Mouse (Mus musculus): Measurements from ENCODE around the gene Usp21. TPM values are rescaled to one million over a fixed set of nuclear protein-coding genes. Genes with fewer than 3 reads are reported as not detected.
A peak's percentile ranks its signal among the peaks of the same experiment; 100 is the strongest.

The Usp21 gene
- polyA plus RNA-seq, 1 experiment: 60.0 TPM

DNA sequence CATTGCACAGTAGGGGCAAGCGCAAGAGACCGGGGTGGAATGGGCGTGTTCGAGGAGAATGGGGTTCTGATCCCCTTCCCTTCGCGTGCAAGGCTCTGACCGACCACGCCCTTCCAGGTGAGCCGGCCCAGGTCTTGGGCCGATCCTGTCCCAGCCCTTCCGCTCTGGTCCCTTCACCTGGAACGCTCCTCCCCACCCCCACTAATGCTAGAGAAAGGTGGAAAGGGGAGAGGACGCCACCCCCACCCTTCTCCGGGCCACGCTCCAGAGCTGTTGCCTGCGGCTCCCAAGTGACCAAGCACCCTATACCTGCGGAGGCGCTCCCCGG lies 17.3 kb downstream of the Usp21 start:
- no peak for TF ChIP-seq POLR2A (IDR thresholded peaks at IDR 0.05; ENCODE audit: borderline replicate concordance, control insufficient read depth, low read depth, low read length)
- TF ChIP-seq CTCF (IDR thresholded peaks at IDR 0.05; ENCODE audit: control insufficient read depth, insufficient read depth, low read length): no peak
- Histone ChIP-seq H3K4me1 (ENCODE audit: control insufficient read depth, insufficient read depth, low read length) (peaks cover 2% of the 10 kb centered on the region; the same call in 1 of the 2 replicates), H3K4me3 (replicated peaks; ENCODE audit: control insufficient read depth, low read depth, low read length) (peak overlapping the region; percentile 95), H3K27ac (ENCODE audit: control insufficient read depth, insufficient read depth, low read depth, low read length, poor library complexity) (peak overlapping the region; percentile 78)
- 2% methylated on average over 19 of the region's 19 CpGs for WGBS

DNA sequence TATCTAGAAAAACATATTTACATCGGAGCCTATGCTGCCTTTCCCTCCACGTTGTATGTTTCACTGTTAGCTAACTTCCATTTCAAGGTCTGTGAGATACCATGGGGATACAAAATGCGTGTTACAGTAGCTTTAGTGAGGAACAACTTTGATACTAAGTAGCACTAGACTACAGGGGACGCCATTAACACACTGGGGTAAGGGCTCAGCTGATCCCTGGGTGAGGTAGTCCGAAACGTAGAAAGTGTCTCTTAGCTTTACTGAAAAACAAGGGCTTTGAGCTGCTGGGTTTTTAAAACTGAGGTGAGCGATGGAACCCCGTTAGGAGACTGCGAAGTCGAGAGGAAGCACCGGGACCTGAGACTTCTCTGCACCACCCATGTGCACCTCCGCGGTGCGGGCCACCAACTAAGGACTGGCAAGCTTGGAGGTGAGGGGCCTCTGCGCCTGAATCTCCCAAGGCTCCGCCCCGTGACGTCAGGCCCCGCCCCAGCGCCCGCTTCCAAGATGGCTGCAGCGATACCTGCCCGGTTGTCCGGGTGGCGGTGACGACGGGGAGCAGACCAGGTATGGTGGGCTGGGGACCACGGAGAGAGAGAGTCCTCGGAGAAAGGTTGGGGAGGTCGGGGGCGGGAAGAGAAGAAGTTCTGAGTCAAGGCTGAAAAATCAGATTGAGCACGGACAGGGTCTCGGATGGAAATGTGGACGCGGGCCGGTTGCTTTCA lies 17.8 kb downstream of the Usp21 start, which contains the start of gene B4galt3:
Gene B4galt3 (plus strand): TSS at position 481 of the 725 bp plus-strand sequence.
- Histone ChIP-seq H3K27ac (ENCODE audit: control insufficient read depth, insufficient read depth, low read depth, low read length, poor library complexity) (peak within 1 kb of the TSS; percentile 78), H3K4me1 (ENCODE audit: control insufficient read depth, insufficient read depth, low read length) (peaks cover 2% of the 10 kb centered on the region; the same call in 1 of the 2 replicates), H3K4me3 (replicated peaks; ENCODE audit: control insufficient read depth, low read depth, low read length) (peak within 1 kb of the TSS; percentile 95)
- WGBS: 5% methylated on average over 36 of the region's 36 CpGs
- peak; percentile 99 for TF ChIP-seq POLR2A (IDR thresholded peaks at IDR 0.05; ENCODE audit: borderline replicate concordance, control insufficient read depth, low read depth, low read length)
- no peak for TF ChIP-seq CTCF (IDR thresholded peaks at IDR 0.05; ENCODE audit: control insufficient read depth, insufficient read depth, low read length)

DNA sequence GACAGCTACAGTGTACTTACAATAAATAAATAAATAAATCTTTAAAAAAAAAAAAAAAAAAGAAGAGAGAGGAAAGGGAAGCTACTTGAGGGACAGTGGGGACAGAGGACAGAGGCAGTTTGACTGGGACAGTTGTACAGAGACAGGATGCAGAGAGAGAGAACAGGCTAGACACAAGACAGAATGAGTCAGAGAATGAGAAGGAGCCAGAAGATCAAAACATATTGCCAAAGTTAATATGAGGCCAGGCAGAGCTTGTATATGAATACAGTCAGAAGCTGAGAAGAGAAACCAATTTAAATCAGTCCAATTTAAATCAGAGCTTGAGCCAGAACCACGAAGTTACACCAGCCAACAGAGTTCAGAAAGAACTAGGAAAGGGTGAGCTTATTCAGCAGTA lies 19.4 kb downstream of the Usp21 start:
- Histone ChIP-seq H3K27ac (ENCODE audit: control insufficient read depth, insufficient read depth, low read depth, low read length, poor library complexity) (no peak overlapping the region), H3K4me3 (replicated peaks; ENCODE audit: control insufficient read depth, low read depth, low read length) (no peak overlapping the region), H3K4me1 (ENCODE audit: control insufficient read depth, insufficient read depth, low read length) (peaks cover 2% of the 10 kb centered on the region; the same call in 1 of the 2 replicates)
- 44% methylated on average over 1 of the region's 1 CpGs for WGBS
- TF ChIP-seq CTCF (IDR thresholded peaks at IDR 0.05; ENCODE audit: control insufficient read depth, insufficient read depth, low read length): no peak
- no peak for TF ChIP-seq POLR2A (IDR thresholded peaks at IDR 0.05; ENCODE audit: borderline replicate concordance, control insufficient read depth, low read depth, low read length)

DNA sequence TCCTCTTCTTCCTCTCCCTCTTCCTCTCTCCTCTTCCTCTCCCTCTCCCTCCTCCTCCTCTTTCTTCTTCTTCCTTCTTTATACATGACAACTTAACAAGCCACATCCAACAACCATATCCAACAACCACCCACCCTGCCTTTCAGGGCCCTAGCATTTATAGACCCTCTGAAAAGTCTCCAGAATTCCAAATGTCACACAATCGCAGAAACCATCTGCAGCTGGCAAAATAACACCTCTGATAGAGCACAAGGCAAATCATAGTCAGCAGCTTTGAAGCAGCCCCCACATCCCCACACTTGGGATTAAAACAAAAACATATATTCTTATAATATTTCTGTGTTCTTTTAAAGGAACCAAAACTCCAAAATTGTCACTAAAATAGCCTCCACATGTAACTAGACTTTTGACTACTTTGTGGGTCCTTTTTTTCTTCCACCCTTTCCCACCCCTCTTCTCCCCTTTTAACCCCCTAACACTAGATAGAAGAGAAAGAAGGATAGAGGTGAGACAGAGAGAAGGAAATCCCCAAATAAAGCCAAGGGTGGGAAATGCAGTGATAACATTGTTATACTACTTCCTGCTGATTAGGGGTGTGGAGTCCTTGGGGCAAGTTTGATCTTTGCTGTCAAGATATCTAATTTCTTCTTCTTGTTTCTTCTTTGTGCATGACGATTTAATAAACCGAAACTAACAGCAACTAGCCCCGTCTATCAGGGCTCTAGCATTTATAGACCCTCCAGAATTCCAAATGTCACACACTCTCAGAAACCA lies 21.6 kb downstream of the Usp21 start:
- Histone ChIP-seq H3K4me3 (replicated peaks; ENCODE audit: control insufficient read depth, low read depth, low read length) (no peak overlapping the region), H3K27ac (ENCODE audit: control insufficient read depth, insufficient read depth, low read depth, low read length, poor library complexity) (no peak overlapping the region), H3K4me1 (ENCODE audit: control insufficient read depth, insufficient read depth, low read length) (no peaks in the 10 kb centered on the region)
- WGBS: 42% methylated on average over 4 of the region's 4 CpGs
- no peak for TF ChIP-seq POLR2A (IDR thresholded peaks at IDR 0.05; ENCODE audit: borderline replicate concordance, control insufficient read depth, low read depth, low read length)
- no peak for TF ChIP-seq CTCF (IDR thresholded peaks at IDR 0.05; ENCODE audit: control insufficient read depth, insufficient read depth, low read length)

DNA sequence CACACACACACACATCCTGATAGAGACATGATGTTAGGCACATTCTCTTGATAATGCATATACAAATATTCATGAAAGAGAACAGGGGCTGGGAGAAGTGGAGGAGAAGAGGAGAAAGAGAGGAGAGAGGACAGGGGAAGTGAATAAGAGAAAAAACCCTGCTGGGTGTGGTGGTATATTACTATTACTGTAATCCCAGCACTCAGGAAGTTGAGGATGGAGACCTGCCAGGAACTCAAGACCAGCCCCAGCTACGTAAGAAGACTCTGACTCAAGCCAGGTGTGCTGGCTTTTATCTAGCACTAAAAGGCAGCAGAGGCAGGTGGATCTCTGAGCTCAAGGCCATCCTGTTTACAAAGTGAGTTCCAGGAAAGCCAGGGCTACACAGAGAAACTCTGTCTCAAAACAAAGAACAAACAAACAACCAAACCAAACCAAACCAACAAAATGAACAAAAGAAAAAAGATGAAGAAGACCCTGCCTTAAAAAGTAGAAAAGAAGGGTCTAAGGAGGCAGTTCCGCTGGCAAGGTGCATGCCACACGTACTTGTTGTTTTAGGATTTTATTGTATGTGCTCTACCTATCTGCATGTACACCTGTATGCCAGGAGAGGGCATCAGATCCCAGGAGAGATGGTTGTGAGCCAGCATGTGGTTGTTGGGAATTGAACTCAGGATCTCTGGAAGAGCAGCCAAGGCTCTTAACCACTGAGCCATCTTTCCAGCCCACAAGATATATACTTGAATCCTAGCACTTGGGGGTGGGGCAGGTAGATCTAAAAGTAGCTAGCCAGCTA lies 23.9 kb downstream of the Usp21 start:
- H3K4me1 ChIP-seq (ENCODE audit: control insufficient read depth, insufficient read depth, low read length): no peaks in the 10 kb centered on the region; the same call in 1 of the 2 replicates
- WGBS: 54% methylated on average over 3 of the region's 3 CpGs
- TF ChIP-seq POLR2A (IDR thresholded peaks at IDR 0.05; ENCODE audit: borderline replicate concordance, control insufficient read depth, low read depth, low read length) (no peak), CTCF (IDR thresholded peaks at IDR 0.05; ENCODE audit: control insufficient read depth, insufficient read depth, low read length) (peak; percentile 32; the same call in 1 of the 2 replicates)
- H3K4me3 ChIP-seq (replicated peaks; ENCODE audit: control insufficient read depth, low read depth, low read length): no peak overlapping the region
- no peak overlapping the region for H3K27ac ChIP-seq (ENCODE audit: control insufficient read depth, insufficient read depth, low read depth, low read length, poor library complexity)

DNA sequence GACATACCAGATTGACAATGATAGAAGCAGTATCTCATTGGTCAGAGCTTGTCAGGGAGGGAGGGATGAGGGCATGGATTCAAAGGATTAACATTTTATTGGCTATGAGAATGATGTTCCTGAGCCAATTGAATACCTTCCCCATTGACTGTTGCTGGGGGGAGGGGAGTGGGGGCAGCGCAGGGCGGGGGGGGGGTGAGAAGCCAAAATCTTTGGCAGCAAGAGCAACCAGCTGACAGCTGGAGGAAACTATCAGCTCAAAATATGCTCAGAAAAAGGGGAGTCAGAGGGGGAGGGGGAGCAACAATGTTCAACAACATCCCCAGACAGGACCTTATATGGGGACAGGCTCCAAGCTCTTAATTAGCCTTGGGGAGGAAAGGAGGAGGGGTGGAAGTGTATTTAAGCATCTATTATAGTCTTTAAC lies 24.6 kb downstream of the Usp21 start:
- WGBS: 5% methylated on average over 2 of the region's 2 CpGs
- Histone ChIP-seq H3K4me3 (replicated peaks; ENCODE audit: control insufficient read depth, low read depth, low read length) (no peak overlapping the region), H3K4me1 (ENCODE audit: control insufficient read depth, insufficient read depth, low read length) (no peaks in the 10 kb centered on the region; the same call in 1 of the 2 replicates), H3K27ac (ENCODE audit: control insufficient read depth, insufficient read depth, low read depth, low read length, poor library complexity) (no peak overlapping the region)
- TF ChIP-seq CTCF (IDR thresholded peaks at IDR 0.05; ENCODE audit: control insufficient read depth, insufficient read depth, low read length) (no peak), POLR2A (IDR thresholded peaks at IDR 0.05; ENCODE audit: borderline replicate concordance, control insufficient read depth, low read depth, low read length) (no peak)

DNA sequence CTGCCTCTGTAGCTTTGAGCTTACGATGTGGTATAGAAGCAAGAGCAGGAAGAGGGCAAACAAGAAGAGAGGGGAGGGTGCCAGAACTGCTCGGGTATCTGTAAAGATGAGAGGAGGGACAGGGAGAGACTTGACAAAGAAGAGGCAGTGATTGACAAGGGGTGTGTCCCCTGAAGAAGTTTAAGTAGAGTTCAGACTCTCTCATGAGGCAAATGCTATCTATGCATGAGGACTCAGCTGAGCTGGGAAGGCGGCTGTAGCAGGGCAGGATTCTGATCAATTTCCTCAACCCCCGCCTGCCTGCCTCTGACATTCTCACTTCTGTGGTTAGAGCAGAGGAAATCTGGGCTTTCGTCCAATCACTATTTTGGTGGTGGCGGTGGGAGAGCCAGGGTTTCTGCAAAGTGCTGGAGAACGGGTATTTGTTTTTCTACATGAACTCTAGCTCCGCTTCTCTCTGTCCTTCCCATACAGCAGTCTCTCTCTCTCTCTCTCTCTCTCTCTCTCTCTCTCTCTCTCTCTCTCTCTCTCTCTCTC lies 25.1 kb downstream of the Usp21 start:
- Histone ChIP-seq H3K27ac (ENCODE audit: control insufficient read depth, insufficient read depth, low read depth, low read length, poor library complexity) (no peak overlapping the region), H3K4me3 (replicated peaks; ENCODE audit: control insufficient read depth, low read depth, low read length) (no peak overlapping the region), H3K4me1 (ENCODE audit: control insufficient read depth, insufficient read depth, low read length) (no peaks in the 10 kb centered on the region; the same call in 1 of the 2 replicates)
- under 1% methylated on average over 8 of the region's 8 CpGs for WGBS
- TF ChIP-seq CTCF (IDR thresholded peaks at IDR 0.05; ENCODE audit: control insufficient read depth, insufficient read depth, low read length): no peak
- TF ChIP-seq POLR2A (IDR thresholded peaks at IDR 0.05; ENCODE audit: borderline replicate concordance, control insufficient read depth, low read depth, low read length): no peak

All from bone marrow, adult 2 months (tissue).